Mouse (Mus musculus): Measurements from ENCODE around the gene Gm10053. TPM values are rescaled to one million over a fixed set of nuclear protein-coding genes. Genes with fewer than 3 reads are reported as not detected.
A peak's percentile ranks its signal among the peaks of the same experiment; 100 is the strongest.

Gm10053 gene
- polyA plus RNA-seq, 1 experiment from 2014 or later: 263 TPM

- no peak overlapping the region; the same call in 1 of the 2 replicates for H3K9ac ChIP-seq (ENCODE audit: low read length)
- no peaks in the 10 kb centered on the region for H3K36me3 ChIP-seq (ENCODE audit: control insufficient read depth, insufficient read depth, low read length)
- H3K27ac ChIP-seq (replicated peaks; ENCODE audit: low read depth, low read length): no peak overlapping the region
- DNase-seq (ENCODE audit: low spot score): peak; percentile 62
- peak overlapping the region; percentile 24; the same call in 1 of the 2 replicates for H3K4me2 ChIP-seq (ENCODE audit: low read depth, severe bottlenecking)
- 1% methylated on average over 57 of the region's 57 CpGs for WGBS
- H3K4me1 ChIP-seq (ENCODE audit: control insufficient read depth, insufficient read depth, low read length): peaks cover 7% of the 10 kb centered on the region; the same call in 1 of the 2 replicates
- H3K27me3 ChIP-seq (ENCODE audit: control insufficient read depth, insufficient read depth, low read length): peaks cover 50% of the 10 kb centered on the region
- no peaks in the 10 kb centered on the region for H3K9me3 ChIP-seq (ENCODE audit: control insufficient read depth, low read length)
- 0 out of 2 replicates have a peak overlapping the region, but pooled peaks have one; percentile 8 for H3K4me3 ChIP-seq (ENCODE audit: low read depth, low read length)
- no peak for ATAC-seq (ENCODE audit: insufficient number of reproducible peaks, low FRiP score, low TSS enrichment, low read depth)
Measured at GRCm38 (mm10) chr19:24897006-24897895, 21.8 kb downstream of the Gm10053 start.

DNA sequence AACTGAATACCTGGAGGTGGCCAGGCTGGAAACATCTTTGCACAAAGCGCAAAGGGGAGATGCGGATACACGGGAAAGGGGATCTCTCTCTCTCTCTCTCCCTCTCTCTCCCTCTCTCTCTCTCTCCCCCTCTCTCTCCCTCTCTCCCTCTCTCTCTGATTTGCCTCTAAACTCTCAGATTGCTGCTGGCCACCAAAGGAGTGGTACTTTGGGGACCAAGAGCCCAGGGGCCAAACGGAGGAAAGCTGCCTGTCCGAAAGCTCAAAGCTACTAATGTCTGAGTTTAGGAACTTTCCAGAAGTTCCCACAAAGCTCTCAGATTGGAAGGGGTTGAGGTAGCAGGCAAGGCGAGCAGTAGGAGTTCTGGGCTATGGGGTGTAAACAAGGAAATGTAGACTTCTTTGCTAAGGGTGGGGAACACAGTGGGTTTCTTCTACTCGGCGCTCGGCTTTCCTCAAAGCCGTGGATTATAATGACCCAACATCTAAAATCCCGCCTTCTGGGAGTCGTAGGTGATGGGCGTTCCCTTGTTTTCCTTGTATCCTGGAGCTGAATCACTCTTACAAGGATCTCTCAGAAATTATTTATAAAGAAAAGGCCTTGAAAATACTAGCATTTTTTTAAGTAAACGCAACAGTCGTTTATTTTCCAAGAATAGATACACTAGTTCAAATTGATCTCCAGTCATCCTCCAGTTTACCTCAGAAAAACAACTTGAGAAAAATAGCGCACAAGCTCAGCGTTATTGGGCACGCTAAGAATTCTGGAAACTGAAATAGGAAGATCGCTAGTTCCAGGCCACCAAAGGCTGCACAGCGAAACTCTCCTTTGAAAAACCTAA lies 22.6 kb downstream of the Gm10053 start:
- Histone ChIP-seq H3K4me2 (ENCODE audit: low read depth, severe bottlenecking) (no peak overlapping the region), H3K27me3 (ENCODE audit: control insufficient read depth, insufficient read depth, low read length) (peaks cover 58% of the 10 kb centered on the region), H3K36me3 (ENCODE audit: control insufficient read depth, insufficient read depth, low read length) (no peaks in the 10 kb centered on the region), H3K9ac (ENCODE audit: low read length) (no peak overlapping the region), H3K4me1 (ENCODE audit: control insufficient read depth, insufficient read depth, low read length) (peaks cover 7% of the 10 kb centered on the region; the same call in 1 of the 2 replicates), H3K9me3 (ENCODE audit: control insufficient read depth, low read length) (no peaks in the 10 kb centered on the region), H3K4me3 (ENCODE audit: low read depth, low read length) (0 out of 2 replicates have a peak overlapping the region, but pooled peaks have one; percentile 8), H3K27ac (replicated peaks; ENCODE audit: low read depth, low read length) (no peak overlapping the region)
- DNase-seq (ENCODE audit: low spot score) (peak; percentile 61), ATAC-seq (ENCODE audit: insufficient number of reproducible peaks, low FRiP score, low TSS enrichment, low read depth) (no peak)
- WGBS: 2% methylated on average over 20 of the region's 20 CpGs

- no peak overlapping the region for H3K9ac ChIP-seq (ENCODE audit: low read length)
- no peaks in the 10 kb centered on the region for H3K9me3 ChIP-seq (ENCODE audit: control insufficient read depth, low read length)
- H3K4me2 ChIP-seq (ENCODE audit: low read depth, severe bottlenecking): peak overlapping the region; percentile 71; the same call in 1 of the 2 replicates
- WGBS: 4% methylated on average over 34 of the region's 34 CpGs
- ATAC-seq (ENCODE audit: insufficient number of reproducible peaks, low FRiP score, low TSS enrichment, low read depth) (no peak), DNase-seq (ENCODE audit: low spot score) (no peak)
- H3K4me1 ChIP-seq (ENCODE audit: control insufficient read depth, insufficient read depth, low read length): peaks cover 7% of the 10 kb centered on the region; the same call in 1 of the 2 replicates
- H3K4me3 ChIP-seq (ENCODE audit: low read depth, low read length): peak overlapping the region; percentile 32; the same call in 1 of the 2 replicates
- peaks cover 59% of the 10 kb centered on the region for H3K27me3 ChIP-seq (ENCODE audit: control insufficient read depth, insufficient read depth, low read length)
- no peaks in the 10 kb centered on the region for H3K36me3 ChIP-seq (ENCODE audit: control insufficient read depth, insufficient read depth, low read length)
- H3K27ac ChIP-seq (replicated peaks; ENCODE audit: low read depth, low read length): no peak overlapping the region
Measured at GRCm38 (mm10) chr19:24898737-24899577, 23.5 kb downstream of the Gm10053 start.

- H3K36me3 ChIP-seq (ENCODE audit: control insufficient read depth, insufficient read depth, low read length): no peaks in the 10 kb centered on the region
- DNase-seq (ENCODE audit: low spot score): peak; percentile 74
- H3K9me3 ChIP-seq (ENCODE audit: control insufficient read depth, low read length): no peaks in the 10 kb centered on the region
- H3K4me3 ChIP-seq (ENCODE audit: low read depth, low read length): peak overlapping the region; percentile 32
- ATAC-seq (ENCODE audit: insufficient number of reproducible peaks, low FRiP score, low TSS enrichment, low read depth): no peak
- no peak overlapping the region for H3K9ac ChIP-seq (ENCODE audit: low read length)
- peak overlapping the region; percentile 71 for H3K4me2 ChIP-seq (ENCODE audit: low read depth, severe bottlenecking)
- peaks cover 59% of the 10 kb centered on the region for H3K27me3 ChIP-seq (ENCODE audit: control insufficient read depth, insufficient read depth, low read length)
- no peak overlapping the region for H3K27ac ChIP-seq (replicated peaks; ENCODE audit: low read depth, low read length)
- under 1% methylated on average over 83 of the region's 84 CpGs for WGBS
- H3K4me1 ChIP-seq (ENCODE audit: control insufficient read depth, insufficient read depth, low read length): peaks cover 7% of the 10 kb centered on the region; the same call in 1 of the 2 replicates
Measured at GRCm38 (mm10) chr19:24899578-24900544, 24.4 kb downstream of the Gm10053 start.

- H3K4me3 ChIP-seq (ENCODE audit: low read depth, low read length): peak within 1 kb of the TSS; percentile 32
Measured at GRCm38 (mm10) chr19:24900581-24901220, 25.2 kb downstream of the Gm10053 start, which contains the start of gene Foxd4. Gene Foxd4, minus strand, starts transcription at chr19:24901197.

DNA sequence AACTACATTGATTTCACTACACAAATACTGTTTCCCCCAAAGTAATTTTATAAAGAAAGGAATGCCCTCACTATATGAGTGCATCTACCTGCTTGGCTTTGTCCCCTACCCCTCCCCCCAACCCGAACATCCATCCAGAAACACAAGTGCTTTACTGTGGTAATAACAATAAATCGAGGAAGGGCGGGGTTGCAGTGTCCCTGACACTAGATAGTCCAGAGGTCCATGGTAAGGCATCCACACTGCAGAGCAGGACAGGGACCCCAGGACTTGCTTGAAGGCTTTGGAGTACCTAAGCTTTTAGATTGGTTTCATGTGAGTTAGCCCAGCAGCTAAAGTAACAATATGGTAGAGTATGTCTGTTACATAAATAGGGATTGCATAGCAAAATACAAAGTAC lies 26.2 kb downstream of the Gm10053 start:
- H3K27me3 ChIP-seq (ENCODE audit: control insufficient read depth, insufficient read depth, low read length): peaks cover 55% of the 10 kb centered on the region
- H3K27ac ChIP-seq (replicated peaks; ENCODE audit: low read depth, low read length): no peak overlapping the region
- peaks cover 7% of the 10 kb centered on the region; the same call in 1 of the 2 replicates for H3K4me1 ChIP-seq (ENCODE audit: control insufficient read depth, insufficient read depth, low read length)
- no peak overlapping the region for H3K4me3 ChIP-seq (ENCODE audit: low read depth, low read length)
- no peak for DNase-seq (ENCODE audit: low spot score)
- no peak overlapping the region for H3K9ac ChIP-seq (ENCODE audit: low read length)
- H3K4me2 ChIP-seq (ENCODE audit: low read depth, severe bottlenecking): no peak overlapping the region
- no peak for ATAC-seq (ENCODE audit: insufficient number of reproducible peaks, low FRiP score, low TSS enrichment, low read depth)
- 8% methylated on average over 3 of the region's 3 CpGs for WGBS
- H3K9me3 ChIP-seq (ENCODE audit: control insufficient read depth, low read length): no peaks in the 10 kb centered on the region
- no peaks in the 10 kb centered on the region for H3K36me3 ChIP-seq (ENCODE audit: control insufficient read depth, insufficient read depth, low read length)

More at GRCm38 (mm10) chr19:24900581-24901220, 25.2 kb downstream of the Gm10053 start, which contains the start of gene Foxd4:
- no peak for ATAC-seq (ENCODE audit: insufficient number of reproducible peaks, low FRiP score, low TSS enrichment, low read depth)
- H3K9me3 ChIP-seq (ENCODE audit: control insufficient read depth, low read length): no peaks in the 10 kb centered on the region
- peaks cover 59% of the 10 kb centered on the region for H3K27me3 ChIP-seq (ENCODE audit: control insufficient read depth, insufficient read depth, low read length)
- no peaks in the 10 kb centered on the region for H3K36me3 ChIP-seq (ENCODE audit: control insufficient read depth, insufficient read depth, low read length)
- no peak within 1 kb of the TSS for H3K9ac ChIP-seq (ENCODE audit: low read length)
- WGBS: under 1% methylated on average over 27 of the region's 27 CpGs
- no peak within 1 kb of the TSS for H3K27ac ChIP-seq (replicated peaks; ENCODE audit: low read depth, low read length)
- peak within 1 kb of the TSS; percentile 71 for H3K4me2 ChIP-seq (ENCODE audit: low read depth, severe bottlenecking)
- peaks cover 7% of the 10 kb centered on the region; the same call in 1 of the 2 replicates for H3K4me1 ChIP-seq (ENCODE audit: control insufficient read depth, insufficient read depth, low read length)
- DNase-seq (ENCODE audit: low spot score): no peak

DNA sequence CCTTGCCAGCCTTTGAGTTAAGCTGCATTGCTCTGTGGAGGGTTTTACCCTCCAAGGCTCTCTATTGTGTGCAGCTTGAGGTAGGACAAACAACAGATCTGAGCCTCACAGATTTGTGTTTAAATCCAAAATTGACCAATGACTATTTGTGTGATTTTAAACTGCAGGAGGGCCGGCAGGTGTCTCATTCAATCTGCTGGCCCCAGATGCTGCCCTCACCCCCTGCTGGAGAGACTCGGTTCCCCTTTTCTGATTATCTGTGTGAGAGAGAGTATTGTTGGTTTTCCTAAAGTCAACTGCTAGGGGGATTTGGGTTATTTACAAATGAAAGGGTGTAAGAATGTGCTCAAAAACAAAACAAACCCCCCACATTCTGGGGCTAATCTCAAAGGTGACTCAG lies 26.8 kb downstream of the Gm10053 start:
- no peak overlapping the region for H3K4me2 ChIP-seq (ENCODE audit: low read depth, severe bottlenecking)
- H3K27me3 ChIP-seq (ENCODE audit: control insufficient read depth, insufficient read depth, low read length): peaks cover 49% of the 10 kb centered on the region
- ATAC-seq (ENCODE audit: insufficient number of reproducible peaks, low FRiP score, low TSS enrichment, low read depth): no peak
- no peak for DNase-seq (ENCODE audit: low spot score)
- no peaks in the 10 kb centered on the region for H3K36me3 ChIP-seq (ENCODE audit: control insufficient read depth, insufficient read depth, low read length)
- no peak overlapping the region for H3K4me3 ChIP-seq (ENCODE audit: low read depth, low read length)
- WGBS: 0% methylated on average over 2 of the region's 2 CpGs
- H3K4me1 ChIP-seq (ENCODE audit: control insufficient read depth, insufficient read depth, low read length): peaks cover 6% of the 10 kb centered on the region; the same call in 1 of the 2 replicates
- no peaks in the 10 kb centered on the region for H3K9me3 ChIP-seq (ENCODE audit: control insufficient read depth, low read length)
- H3K9ac ChIP-seq (ENCODE audit: low read length): no peak overlapping the region
- H3K27ac ChIP-seq (replicated peaks; ENCODE audit: low read depth, low read length): no peak overlapping the region
